Mouse (Mus musculus) thymus, postnatal 0 days (tissue): ENCODE data around the gene Wdr43. TPM values are rescaled to one million over a fixed set of nuclear protein-coding genes. Genes with fewer than 3 reads are reported as not detected.

Source experiments
- DNase-seq: peaks from one replicate; pipeline ENCODE4 v3.0.0-alpha.2; 2015; ENCODE audit warnings: low spot score
- polyA plus RNA-seq: library from polyadenylated mRNA; unstranded; fragments of >200 nt; fragmentation: Nextera tagmentation; extraction: Ambion mirVana; gene quantifications from 2 replicates; pipeline ENCODE4 v1.2.1, GENCODE M21; 2015

Wdr43 gene
- polyA plus RNA-seq, 1 experiment from 2014 or later: 75.6 TPM

- no peak for DNase-seq
Measured at GRCm38 (mm10) chr17:71698619-71698956, 82.9 kb downstream of the Wdr43 start.

DNA sequence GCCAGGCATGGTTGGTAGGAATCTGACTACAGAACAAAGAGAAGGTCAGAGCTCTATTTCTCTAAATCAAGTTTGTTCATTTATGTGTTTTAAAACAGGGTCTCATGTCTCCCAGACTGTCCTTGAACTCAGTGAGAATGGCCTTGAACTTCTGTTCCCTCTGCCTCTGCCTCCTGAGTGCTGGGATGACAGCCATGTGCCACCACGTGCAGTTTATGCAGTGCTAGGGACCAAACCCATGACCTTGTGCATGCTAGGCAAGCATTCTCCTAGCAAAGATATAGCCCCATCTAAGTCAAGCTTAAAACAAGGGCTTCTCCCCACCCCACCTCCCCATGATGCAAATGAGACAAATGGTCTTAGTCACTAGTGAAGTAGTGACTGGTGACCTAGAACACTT, 89.4 kb downstream of the Wdr43 start:
- DNase-seq: no peak

DNA sequence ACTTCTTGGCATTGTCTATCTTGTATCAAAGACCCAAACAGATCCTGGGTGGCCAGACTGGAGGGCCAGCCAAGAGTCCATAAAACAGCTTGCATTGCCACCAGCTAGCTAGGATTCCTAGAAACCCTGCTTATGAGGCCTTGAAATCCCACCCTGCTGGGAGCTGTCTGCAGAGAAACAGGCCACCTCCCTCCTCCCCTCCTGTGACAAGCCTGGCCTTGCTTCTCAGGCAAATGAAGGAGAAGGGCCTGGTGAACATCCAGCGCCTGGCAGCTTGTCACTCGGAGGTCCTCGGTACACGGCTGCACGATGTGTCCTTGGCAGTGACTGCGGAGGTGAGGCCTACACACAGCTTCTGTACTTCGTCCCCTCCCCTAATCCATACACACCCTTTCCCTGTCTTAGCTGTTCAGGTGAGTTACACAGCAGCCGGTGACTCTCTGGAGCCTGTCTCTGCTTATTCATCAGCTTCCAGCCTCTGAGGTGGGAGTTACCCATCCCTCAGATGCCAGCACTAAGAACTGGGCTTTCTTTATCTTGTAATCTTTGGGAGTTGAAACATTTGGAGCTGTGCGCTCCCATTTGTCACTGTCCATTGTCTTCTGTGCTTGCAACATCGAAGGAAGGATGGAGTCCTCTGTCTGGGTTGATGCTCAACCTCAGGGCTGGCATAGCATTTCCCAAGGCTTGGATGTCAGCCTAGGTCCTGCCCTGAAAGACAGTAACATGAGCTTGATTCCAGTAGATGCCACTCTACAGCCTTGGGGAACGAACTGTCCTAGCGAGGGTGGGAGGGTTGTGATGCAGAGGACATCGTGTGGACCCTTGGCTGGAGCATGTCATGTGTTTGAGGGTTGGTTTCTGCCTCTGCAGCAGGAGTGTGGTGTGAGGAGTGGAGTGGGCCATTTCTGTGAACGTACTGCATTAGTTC, 90.1 kb downstream of the Wdr43 start:
- DNase-seq: no peak

GRCm38 (mm10) chr17:71707715-71708114, 92.0 kb downstream of the Wdr43 start:
- no peak for DNase-seq

Other genes starting within 250 kb of the Wdr43 start
- 0.91 and 2.8 TPM in 2 replicates for gene Gm4707, start 156.0 kb upstream of the Wdr43 start, polyA plus RNA-seq
- 66.3 and 75.3 TPM in 2 replicates for gene Smchd1, start 140.6 kb upstream of the Wdr43 start, polyA plus RNA-seq
- 56.9 and 60.6 TPM in 2 replicates for gene Ndc80, start 89.0 kb upstream of the Wdr43 start, polyA plus RNA-seq
- gene Spdya, start 63.8 kb upstream of the Wdr43 start, polyA plus RNA-seq: 0.27 and 0.35 TPM in 2 replicates
- gene Togaram2, start 57.4 kb downstream of the Wdr43 start, polyA plus RNA-seq: 0.53 and 0.62 TPM in 2 replicates
- not detected in 2 replicates for gene Pcare, start 137.0 kb downstream of the Wdr43 start, polyA plus RNA-seq
- 30.4 and 32.5 TPM in 2 replicates for gene Clip4, start 152.6 kb downstream of the Wdr43 start, polyA plus RNA-seq